Mouse (Mus musculus) forebrain, embryonic 11.5 days (tissue): ENCODE results near the gene Prdm5. TPM values are rescaled to one million over a fixed set of nuclear protein-coding genes. Genes with fewer than 3 reads are reported as not detected.
A peak's percentile ranks its signal among the peaks of the same experiment; 100 is the strongest.

Experiments
- ATAC-seq: fragments of 200-750 bp; cut with Nextera tagmentation; replicated peaks from 2 replicates; pipeline ENCODE4 v1.8.0; 2017; ENCODE audit warnings: moderate TSS enrichment; ENCODE audit not compliant: low FRiP score
- DNase-seq: peaks from one replicate; pipeline ENCODE4 v3.0.0-alpha.2; 2017; ENCODE audit warnings: low spot score
- H3K27ac ChIP-seq: fragments of 300-500 bp; sonication (generic); 2 replicates; pipeline ENCODE4 v1.5.1; 2014; ENCODE audit warnings: low read depth, low read length
- H3K27me3 ChIP-seq: fragments of 300-500 bp; sonication (generic); 2 replicates; pipeline ENCODE4 v1.6.1; 2014; ENCODE audit warnings: mild to moderate bottlenecking, low read length, mixed read lengths; ENCODE audit not compliant: control insufficient read depth, insufficient read depth
- H3K36me3 ChIP-seq: fragments of 300-500 bp; sonication (generic); 2 replicates; pipeline ENCODE4 v1.6.1; 2014; ENCODE audit warnings: mild to moderate bottlenecking, low read length, moderate library complexity, mixed read lengths; ENCODE audit not compliant: control insufficient read depth, insufficient read depth
- H3K4me1 ChIP-seq: fragments of 300-500 bp; sonication (generic); replicated peaks from 2 replicates; pipeline ENCODE4 v1.6.1; 2014; ENCODE audit warnings: low read length, mixed read lengths; ENCODE audit not compliant: control insufficient read depth, insufficient read depth
- H3K4me2 ChIP-seq: fragments of 300-500 bp; sonication (generic); 2 replicates; pipeline ENCODE4 v1.6.1; 2014; ENCODE audit warnings: low read depth, mild to moderate bottlenecking, low read length, moderate library complexity, mixed read lengths; ENCODE audit not compliant: severe bottlenecking
- H3K4me3 ChIP-seq: fragments of 300-500 bp; sonication (generic); 2 replicates; pipeline ENCODE4 v1.5.1; 2014; ENCODE audit warnings: low read depth, low read length
- H3K9ac ChIP-seq: fragments of 300-500 bp; sonication (generic); 2 replicates; pipeline ENCODE4 v1.6.1; 2014; ENCODE audit warnings: low read length
- H3K9me3 ChIP-seq: fragments of 300-500 bp; sonication (generic); 2 replicates; pipeline ENCODE4 v1.6.1; 2016; ENCODE audit warnings: low read length, mixed read lengths; ENCODE audit not compliant: control insufficient read depth
- WGBS: fragments of 180-500 bp; shearing (Covaris S2); extraction: QIAGEN DNeasy Blood & Tissue Kit; methylation state at CpG from one replicate; pipeline ENCODE4 v1.1.7; 2014; 5-methylcytosine and 5-hydroxymethylcytosine counted together
- polyA plus RNA-seq: library from polyadenylated mRNA; unstranded; fragments of >200 nt; fragmentation: Nextera tagmentation; extraction: Ambion mirVana; gene quantifications from 2 replicates; pipeline ENCODE4 v1.2.1, GENCODE M21; 2014

The Prdm5 gene
- polyA plus RNA-seq, 1 experiment from 2014 or later = 15.2 TPM

GRCm38 (mm10) chr6:65925737-65926333, 147.0 kb downstream of the Prdm5 start:
- ATAC-seq (peak; percentile 82), DNase-seq (no peak)
- Histone ChIP-seq H3K9me3 (no peaks in the 10 kb centered on the region), H3K27me3 (peaks cover 10% of the 10 kb centered on the region), H3K36me3 (no peaks in the 10 kb centered on the region), H3K9ac (no peak overlapping the region), H3K4me2 (no peak overlapping the region), H3K4me3 (no peak overlapping the region), H3K4me1 (no peaks in the 10 kb centered on the region), H3K27ac (no peak overlapping the region)
- WGBS = 47% methylated on average over 3 of the region's 3 CpGs

- Histone ChIP-seq H3K4me2 (no peak overlapping the region), H3K27me3 (peaks cover 6% of the 10 kb centered on the region; the same call in 1 of the 2 replicates), H3K36me3 (no peaks in the 10 kb centered on the region), H3K27ac (no peak overlapping the region), H3K9me3 (no peaks in the 10 kb centered on the region), H3K4me3 (no peak overlapping the region), H3K4me1 (no peaks in the 10 kb centered on the region), H3K9ac (no peak overlapping the region)
- WGBS = 94% methylated on average over 1 of the region's 1 CpGs
- ATAC-seq (no peak), DNase-seq (no peak)
Observed at GRCm38 (mm10) chr6:65930523-65930922, 151.7 kb downstream of the Prdm5 start.

- DNase-seq (no peak), ATAC-seq (no peak)
- no peak overlapping the region for H3K27ac ChIP-seq
- WGBS = 11% methylated on average over 1 of the region's 1 CpGs
- peaks cover 3% of the 10 kb centered on the region; the same call in 1 of the 2 replicates for H3K27me3 ChIP-seq
- H3K4me3 ChIP-seq = no peak overlapping the region
- H3K9me3 ChIP-seq = no peaks in the 10 kb centered on the region
- H3K9ac ChIP-seq = no peak overlapping the region
- no peak overlapping the region for H3K4me2 ChIP-seq
- H3K36me3 ChIP-seq = no peaks in the 10 kb centered on the region
- no peaks in the 10 kb centered on the region for H3K4me1 ChIP-seq
Observed at GRCm38 (mm10) chr6:65932776-65933175, 154.0 kb downstream of the Prdm5 start.

- DNase-seq (no peak), ATAC-seq (0 out of 2 replicates have a peak, but pooled peaks have one; percentile 49)
- Histone ChIP-seq H3K4me3 (no peak overlapping the region), H3K4me2 (no peak overlapping the region), H3K9ac (no peak overlapping the region), H3K27ac (no peak overlapping the region), H3K4me1 (no peaks in the 10 kb centered on the region), H3K36me3 (no peaks in the 10 kb centered on the region), H3K27me3 (peaks cover 3% of the 10 kb centered on the region; the same call in 1 of the 2 replicates), H3K9me3 (no peaks in the 10 kb centered on the region)
- 9% methylated on average over 4 of the region's 4 CpGs for WGBS
Observed at GRCm38 (mm10) chr6:65933177-65933576, 154.4 kb downstream of the Prdm5 start.

- H3K9ac ChIP-seq = no peak overlapping the region
- ATAC-seq (no peak), DNase-seq (no peak)
- no peak overlapping the region for H3K4me3 ChIP-seq
- H3K4me1 ChIP-seq = no peaks in the 10 kb centered on the region
- no peak overlapping the region for H3K4me2 ChIP-seq
- 91% methylated on average over 7 of the region's 7 CpGs for WGBS
- H3K27me3 ChIP-seq = no peaks in the 10 kb centered on the region
- H3K36me3 ChIP-seq = no peaks in the 10 kb centered on the region
- no peaks in the 10 kb centered on the region for H3K9me3 ChIP-seq
- no peak overlapping the region for H3K27ac ChIP-seq
Observed at GRCm38 (mm10) chr6:65935566-65936281, 156.9 kb downstream of the Prdm5 start.

DNA sequence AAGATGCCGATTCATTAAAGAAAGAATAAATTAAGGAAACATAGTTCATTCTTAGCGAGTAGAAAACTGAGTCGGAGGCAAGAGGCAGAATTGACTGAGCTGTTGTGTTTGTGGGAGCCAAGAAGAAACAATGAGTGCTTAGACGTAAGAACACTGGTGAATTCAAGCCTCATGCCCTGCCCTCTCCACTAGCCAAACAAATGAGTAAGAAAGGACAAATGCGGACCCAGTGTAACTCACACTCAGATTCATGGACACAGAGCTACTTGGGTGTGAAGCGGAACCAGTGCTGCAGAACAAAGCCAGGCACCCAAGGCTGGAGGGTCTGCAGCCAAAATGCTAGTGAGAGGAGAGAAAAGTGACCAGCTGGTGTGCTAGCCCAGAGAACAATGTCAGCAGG, 171.7 kb downstream of the Prdm5 start:
- no peaks in the 10 kb centered on the region for H3K4me1 ChIP-seq
- H3K4me2 ChIP-seq = no peak overlapping the region
- H3K9ac ChIP-seq = no peak overlapping the region
- no peaks in the 10 kb centered on the region for H3K9me3 ChIP-seq
- H3K27me3 ChIP-seq = no peaks in the 10 kb centered on the region
- ATAC-seq (no peak), DNase-seq (no peak)
- 69% methylated on average over 6 of the region's 6 CpGs for WGBS
- no peak overlapping the region for H3K4me3 ChIP-seq
- H3K27ac ChIP-seq = no peak overlapping the region
- no peaks in the 10 kb centered on the region for H3K36me3 ChIP-seq

GRCm38 (mm10) chr6:65952309-65952708, 173.5 kb downstream of the Prdm5 start, which contains the start of gene 4930544G11Rik:
4930544G11Rik (plus strand) TSS chr6:65952609.
- ATAC-seq = no peak
- Histone ChIP-seq H3K9ac (no peak within 1 kb of the TSS), H3K27ac (no peak within 1 kb of the TSS)

DNA sequence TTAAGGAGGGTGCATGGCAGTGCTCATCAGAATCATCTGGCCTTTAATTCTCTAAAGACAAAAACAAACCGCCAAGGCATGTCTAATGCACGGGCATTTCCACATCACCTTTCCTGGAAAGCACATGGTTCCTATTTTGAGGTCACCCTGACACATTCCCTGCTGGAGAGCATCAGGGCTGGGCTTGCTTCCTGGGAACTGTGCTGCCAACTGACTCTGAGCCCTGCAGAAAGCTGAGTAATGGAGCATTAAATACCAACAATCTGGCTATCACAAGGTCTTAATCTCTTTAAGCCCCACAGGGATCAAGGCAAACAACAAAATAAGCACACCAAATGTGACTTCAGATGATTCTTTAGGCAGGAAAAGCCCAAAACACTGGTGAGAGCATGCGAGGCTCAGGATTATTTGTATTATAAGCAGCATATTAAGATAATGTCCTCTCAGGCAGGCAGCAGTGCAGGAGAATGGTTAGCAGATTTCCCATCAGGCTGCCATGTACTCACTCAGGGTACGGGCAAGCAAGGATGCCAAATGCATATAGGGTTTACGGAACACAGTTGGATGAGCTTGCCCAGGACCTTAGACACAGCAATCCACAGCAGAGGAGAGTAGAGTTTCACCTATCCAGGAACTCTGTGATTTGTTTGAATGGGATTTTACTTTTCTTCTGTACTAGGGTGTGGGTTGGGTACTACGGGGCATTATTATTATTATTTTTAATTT, 190.8 kb downstream of the Prdm5 start:
- no peaks in the 10 kb centered on the region; the same call in 1 of the 2 replicates for H3K4me1 ChIP-seq
- no peak overlapping the region for H3K4me3 ChIP-seq
- no peaks in the 10 kb centered on the region for H3K9me3 ChIP-seq
- H3K27ac ChIP-seq = no peak overlapping the region
- no peaks in the 10 kb centered on the region for H3K27me3 ChIP-seq
- no peak overlapping the region for H3K9ac ChIP-seq
- 59% methylated on average over 6 of the region's 6 CpGs for WGBS
- ATAC-seq (no peak), DNase-seq (no peak)
- H3K36me3 ChIP-seq = no peaks in the 10 kb centered on the region
- H3K4me2 ChIP-seq = no peak overlapping the region

More at GRCm38 (mm10) chr6:65952309-65952708, 173.5 kb downstream of the Prdm5 start, which contains the start of gene 4930544G11Rik:
- WGBS = 93% methylated on average over 10 of the region's 10 CpGs
- Histone ChIP-seq H3K4me2 (no peak within 1 kb of the TSS), H3K4me1 (no peaks in the 10 kb centered on the region), H3K9me3 (no peaks in the 10 kb centered on the region), H3K27me3 (no peaks in the 10 kb centered on the region), H3K36me3 (no peaks in the 10 kb centered on the region), H3K4me3 (no peak within 1 kb of the TSS)
- no peak for DNase-seq
